Mouse (Mus musculus): Measurements from ENCODE around the gene Ipo11.
A peak's percentile ranks its signal among the peaks of the same experiment; 100 is the strongest.
"Not testable (repeated sequence)": the region's sequence is repeated elsewhere in the genome, so short reads cannot be mapped to it uniquely, and the experiment has no call there.

Gene Ipo11

DNA sequence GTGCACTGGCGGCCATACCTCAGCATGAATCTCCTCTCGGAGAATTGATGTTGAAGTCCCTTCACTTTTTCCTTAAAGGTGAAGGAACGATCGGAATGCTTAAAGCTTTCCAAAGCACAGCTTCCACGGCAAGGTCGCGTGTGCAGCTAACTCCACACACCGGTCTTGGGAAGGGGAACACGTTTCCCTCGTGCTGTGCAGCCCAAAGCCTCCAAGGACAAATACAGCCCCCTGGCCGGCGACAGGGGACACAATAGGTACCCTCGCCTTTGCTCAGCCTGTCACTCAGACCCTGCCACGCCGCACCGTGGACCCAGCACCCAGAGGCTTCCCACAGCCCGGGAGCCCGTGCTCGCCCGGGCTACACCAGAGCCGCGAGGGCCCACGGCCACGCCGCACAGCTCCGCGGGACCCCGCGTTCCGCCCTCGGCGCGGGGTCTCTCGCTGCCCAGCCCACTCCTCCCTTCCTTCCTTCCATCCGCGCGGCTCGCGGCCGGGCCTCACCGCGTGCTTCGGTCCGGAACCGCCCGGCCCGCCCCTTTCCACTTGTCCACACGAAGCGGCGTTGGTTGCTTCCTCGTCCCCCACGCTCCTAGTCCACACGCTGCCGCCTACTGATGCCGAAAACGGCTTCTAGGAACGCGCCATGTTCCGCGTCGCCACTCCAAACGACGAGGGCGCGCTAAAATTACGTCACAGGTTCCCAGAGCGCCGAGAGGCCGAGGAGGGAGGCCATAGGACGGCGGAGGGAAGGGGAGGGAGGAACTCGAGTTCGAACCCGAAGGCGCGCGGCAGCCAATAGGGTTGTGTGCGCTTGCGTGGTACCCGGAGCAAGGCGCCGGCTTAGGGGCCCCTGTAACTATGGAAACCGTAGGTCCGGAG lies at the start of gene Ipo11:
Ipo11 (minus strand) TSS at position 703 of the 882 bp plus-strand sequence.
- DNase-seq (ENCODE audit: low spot score), result peak; percentile 84

DNA sequence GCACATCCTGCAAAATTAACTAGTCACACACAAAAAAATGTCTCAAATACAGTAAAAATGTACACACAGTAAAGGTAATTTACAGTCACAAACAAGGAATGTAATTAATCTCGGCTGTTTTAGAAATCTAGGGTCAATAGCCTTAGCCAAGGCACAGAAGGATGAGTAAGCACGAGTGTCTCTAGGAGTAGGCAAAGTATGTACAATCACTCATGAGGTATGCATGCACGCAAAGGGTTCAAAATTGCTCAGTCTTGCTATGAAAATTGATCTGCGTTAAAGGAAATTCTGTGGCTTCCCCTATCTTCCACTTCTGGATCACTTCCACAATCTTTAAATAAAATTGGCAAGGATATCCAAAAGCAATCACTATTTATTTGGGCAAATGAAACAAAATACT lies 24.7 kb upstream of the Ipo11 start:
- no peak for DNase-seq (ENCODE audit: low spot score)

DNA sequence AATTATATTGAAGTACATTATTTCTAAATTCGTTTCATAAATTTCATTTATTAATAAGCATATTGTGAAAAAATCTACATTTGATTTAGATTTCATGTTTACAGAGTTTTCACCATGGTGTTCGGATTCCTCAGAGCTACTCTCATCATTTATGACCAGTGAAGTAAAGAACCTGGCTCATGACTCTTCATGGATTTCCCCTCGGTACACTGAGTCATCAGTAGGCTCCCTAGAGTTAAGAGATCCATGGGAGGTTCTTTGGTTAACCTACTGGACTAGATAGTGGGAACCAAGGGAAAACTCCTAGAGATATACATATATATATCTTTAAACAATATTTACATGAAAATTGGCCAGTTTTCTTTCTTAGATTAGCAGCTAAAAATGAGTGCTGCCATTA lies 23.8 kb upstream of the Ipo11 start:
- DNase-seq (ENCODE audit: low spot score), result no peak

DNA sequence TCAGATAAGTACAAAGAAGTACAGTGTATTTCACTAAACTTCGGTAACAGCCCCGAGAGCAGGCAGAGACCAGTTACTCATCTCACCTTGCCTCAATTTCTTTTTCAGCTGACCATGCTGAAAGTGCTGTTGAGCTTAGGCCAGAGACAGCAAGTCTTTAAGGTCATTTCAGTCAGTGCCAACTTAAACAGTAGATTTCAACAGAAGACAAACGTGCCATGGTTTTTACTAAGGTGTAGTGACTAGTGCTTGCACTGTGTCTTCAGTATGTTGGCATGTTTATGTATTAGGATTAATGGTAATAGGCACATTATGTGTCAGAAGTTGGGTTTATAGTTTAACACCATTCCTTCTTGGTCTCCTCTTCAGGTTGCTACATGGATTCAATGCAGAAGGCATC lies 21.5 kb upstream of the Ipo11 start:
- no peak for DNase-seq (ENCODE audit: low spot score)

DNA sequence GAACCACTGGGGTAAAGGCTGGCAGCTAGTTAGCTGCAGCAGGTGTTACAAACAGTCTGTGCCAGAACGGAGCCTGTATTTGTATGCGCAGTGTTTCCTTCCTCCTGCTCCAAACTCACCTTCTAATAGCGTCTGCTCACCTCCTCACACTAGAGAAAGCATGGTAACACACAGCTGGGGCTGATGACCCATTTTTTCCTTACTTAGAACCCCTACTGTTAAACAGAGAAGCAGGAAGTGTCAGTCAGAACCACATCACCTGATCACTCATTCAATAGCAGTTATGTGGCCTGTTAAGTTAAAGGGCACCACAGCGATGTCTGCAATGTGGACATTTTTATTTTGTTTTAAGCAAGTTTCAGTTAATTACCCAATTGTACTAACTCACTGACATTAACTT lies 20.8 kb upstream of the Ipo11 start:
- no peak for DNase-seq (ENCODE audit: low spot score)

DNA sequence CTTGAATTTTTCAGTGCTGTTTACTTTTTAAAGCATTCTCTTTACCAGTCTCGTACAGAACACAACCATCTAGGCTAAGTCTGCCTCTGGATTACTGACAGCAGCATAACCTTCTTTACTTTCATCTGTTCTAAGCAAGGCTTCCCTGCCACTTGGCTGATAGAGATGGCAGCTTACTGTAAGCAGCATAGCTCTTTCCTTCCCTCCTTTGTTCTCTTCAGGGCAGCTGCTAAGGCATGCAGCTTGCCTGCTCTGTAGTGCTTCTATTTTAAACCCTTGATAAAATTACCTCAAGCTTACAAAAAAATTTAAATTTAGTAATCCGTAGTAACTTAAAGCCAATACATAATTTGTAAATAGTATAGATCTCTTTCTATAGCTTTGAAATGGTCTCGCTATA lies 18.1 kb upstream of the Ipo11 start:
- DNase-seq (ENCODE audit: low spot score), result no peak

DNA sequence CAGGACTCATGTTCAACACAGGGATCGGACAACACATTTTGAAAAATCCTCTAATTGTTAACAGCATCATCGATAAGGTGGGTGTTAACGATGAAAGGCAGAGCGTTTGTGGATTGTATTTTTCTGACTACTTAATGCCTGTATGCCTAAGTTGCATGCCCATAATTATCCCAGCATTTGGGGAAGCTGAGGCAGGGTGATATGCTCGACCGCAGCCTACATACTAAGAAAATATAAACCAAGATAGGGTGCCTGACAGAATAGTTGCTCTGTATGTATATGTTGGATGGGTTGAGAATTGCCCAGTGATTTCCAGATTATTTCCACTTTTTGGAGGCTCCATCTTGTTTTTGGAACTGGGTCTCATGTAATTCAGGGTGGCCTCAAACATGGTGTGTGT lies 10.8 kb upstream of the Ipo11 start:
- DNase-seq (ENCODE audit: low spot score), result no peak

DNA sequence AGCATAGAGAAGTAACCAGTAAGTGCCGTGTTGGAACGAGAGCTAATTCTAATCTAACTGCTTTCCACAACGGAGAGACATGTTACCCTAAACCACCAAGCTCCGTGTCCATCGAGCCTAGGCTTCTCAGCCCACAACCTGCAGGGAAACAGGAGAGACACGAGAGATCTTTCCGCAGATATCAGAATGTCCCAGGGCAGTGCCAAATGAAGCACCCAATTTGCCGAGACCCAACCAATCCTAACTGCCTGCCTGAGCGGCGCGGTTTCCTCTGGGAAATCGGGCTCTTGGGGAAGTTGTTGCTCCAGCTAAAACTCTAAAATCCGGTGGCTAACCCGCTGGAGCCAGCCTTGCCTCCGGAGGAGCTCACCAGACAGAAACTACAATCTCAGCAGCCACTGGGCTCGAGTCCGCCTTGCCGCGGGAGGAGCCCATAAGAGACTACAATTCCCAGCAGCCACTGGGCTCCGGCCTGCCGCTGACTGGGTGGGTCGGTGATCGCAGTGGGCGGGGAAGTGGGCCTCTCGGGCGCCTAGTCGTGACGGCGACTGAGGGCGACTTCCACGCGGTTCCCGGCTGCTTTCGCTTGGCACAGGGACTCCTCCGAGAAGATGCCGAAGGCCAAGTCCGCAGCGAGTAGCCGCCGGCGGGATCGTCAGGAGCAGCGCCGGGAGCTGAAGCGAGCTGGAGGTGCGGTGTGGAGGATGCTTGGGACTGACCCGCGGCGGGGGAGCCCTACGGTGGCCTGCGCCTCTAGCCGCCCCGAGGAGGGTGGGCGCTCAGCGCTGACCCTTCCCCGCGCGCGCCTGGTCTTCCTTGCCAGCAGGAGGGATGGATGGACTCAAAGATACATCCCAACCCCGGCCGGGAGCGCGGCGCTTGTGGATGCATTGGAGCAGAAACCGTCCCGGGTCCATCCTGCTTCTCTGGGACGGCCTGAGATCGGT lies 10.1 kb upstream of the Ipo11 start, which contains the start of gene Dimt1:
Dimt1 (plus strand) TSS at position 534 of the 947 bp plus-strand sequence.
- DNase-seq (ENCODE audit: low spot score), result peak; percentile 81

DNA sequence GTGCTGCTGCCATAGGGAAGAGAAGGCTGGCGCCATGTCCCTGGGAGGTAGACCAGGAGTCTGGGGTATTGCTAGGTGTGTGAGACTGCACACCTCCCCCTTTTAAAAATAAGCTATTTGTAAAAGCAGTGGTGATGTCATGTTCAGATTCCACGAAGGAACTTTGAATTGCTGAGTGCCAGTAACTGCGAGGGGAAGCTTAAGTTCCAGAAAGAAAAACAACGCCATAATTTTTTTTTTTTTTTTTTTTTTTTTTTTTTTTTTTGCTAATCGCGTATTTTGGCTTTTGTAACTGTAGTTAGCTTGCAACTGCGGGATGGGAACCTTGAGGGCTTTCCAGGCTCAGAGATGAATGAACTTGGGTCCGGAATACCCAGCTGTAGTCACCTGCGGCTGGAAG lies 8.8 kb upstream of the Ipo11 start:
- DNase-seq (ENCODE audit: low spot score), result no peak

DNA sequence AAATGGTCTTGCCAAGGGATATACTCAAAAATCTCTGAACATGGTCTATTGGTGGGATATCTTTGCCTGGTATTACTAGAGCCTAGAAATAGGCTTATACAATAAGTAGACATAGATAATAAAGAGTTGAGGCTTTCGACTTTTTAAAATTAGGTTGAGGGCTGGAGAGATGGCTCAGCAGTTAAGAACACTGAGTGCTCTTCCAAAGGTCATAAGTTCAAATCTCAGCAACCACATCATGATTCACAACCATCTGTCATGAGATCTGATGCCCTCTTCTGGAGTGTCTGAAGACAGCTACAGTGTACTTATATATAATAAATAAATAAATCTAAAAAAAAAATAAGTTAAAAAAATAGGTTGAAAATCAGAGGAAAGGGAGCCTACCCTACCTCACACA lies 6.0 kb upstream of the Ipo11 start:
- DNase-seq (ENCODE audit: low spot score), result no peak

DNA sequence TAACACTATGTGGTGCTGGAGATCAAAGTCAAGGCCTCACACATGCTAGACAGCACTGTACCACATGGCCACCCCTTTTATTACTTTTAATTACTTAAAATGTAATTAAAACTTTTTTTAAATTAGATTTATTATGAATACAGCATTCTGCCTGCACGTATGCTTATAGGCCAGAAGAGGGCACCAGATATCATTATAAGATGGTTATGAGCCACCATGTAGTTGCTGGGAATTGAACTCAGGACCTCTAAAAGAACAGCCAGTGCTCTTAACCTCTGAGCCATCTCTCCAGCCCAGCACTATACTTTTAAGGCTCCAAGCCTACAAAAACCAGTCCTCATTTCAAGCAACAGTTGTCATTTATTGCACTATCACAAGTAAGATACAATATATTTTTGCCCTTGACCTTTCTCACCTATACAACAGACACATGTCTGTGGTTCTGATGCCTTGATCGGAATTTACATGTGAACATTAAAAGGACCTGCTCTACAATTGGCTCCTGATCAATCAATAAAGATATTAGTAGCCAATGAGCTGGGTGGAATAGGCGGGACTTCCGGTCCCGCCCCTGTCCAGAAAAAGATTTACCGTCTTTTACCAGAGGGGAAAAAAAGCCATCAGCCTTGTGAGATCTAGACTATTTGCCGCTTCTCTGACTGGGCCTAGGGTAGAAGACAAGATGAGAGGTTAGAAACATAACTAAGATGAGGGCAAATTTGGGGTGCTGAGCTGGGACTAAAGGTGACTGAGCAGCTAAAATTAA lies 4.6 kb upstream of the Ipo11 start:
- DNase-seq (ENCODE audit: low spot score), result no peak

DNA sequence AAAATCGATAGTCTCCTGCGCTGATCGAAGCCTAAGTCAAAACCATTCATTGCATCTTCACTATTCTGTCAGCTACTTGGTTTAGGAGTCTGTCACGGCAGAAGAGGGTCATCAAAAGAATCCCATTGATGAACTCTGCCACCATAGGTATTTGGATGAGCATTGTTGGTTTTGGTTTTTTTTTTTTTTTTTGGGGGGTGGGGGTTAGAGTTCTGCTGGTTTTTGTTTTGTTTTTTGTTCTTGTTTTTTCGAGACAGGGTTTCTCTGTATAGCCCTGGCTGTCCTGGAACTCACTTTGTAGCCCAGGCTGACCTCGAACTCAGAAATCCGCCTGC lies 347 bp upstream of the Ipo11 start:
- DNase-seq (ENCODE audit: low spot score), result no peak

DNA sequence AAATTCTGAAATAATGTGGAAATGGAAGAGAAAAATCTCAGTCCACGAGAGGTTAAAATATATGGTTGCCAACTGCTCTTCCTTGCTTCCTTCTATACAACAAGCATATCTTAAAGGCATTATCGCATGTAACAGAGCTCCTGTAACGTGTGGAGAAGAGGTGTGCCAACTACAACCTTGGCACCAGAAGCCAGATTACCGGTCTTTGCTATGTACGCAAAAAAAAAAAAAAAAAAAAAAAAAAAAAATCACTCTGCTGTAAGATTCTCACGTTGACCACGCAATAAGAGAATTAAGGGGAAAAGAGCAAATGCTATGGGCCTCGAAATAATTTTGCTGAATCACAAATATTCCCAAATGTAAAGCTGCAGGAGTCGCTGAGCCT lies 895 bp downstream of the Ipo11 start:
- DNase-seq (ENCODE audit: low spot score), result no peak

DNA sequence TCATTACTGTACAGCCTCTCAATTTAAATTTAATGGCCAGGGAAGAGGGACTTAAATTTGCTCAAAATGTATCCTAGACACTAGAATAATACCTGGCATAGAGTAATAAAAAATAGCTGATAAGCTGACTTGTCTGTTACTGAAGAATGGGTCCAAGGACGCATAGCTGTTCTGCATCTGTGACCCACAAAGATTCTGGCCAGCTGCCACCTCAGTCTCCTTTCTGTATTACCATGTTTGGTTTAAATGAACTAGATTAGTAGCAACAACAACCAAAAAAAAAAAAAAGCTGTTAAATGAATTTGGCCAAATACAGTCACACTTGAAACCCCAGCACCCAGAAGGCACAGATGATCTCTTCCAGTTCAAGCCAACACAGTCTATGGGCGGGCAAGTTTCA lies 7.6 kb downstream of the Ipo11 start:
- DNase-seq (ENCODE audit: low spot score), result no peak

DNA sequence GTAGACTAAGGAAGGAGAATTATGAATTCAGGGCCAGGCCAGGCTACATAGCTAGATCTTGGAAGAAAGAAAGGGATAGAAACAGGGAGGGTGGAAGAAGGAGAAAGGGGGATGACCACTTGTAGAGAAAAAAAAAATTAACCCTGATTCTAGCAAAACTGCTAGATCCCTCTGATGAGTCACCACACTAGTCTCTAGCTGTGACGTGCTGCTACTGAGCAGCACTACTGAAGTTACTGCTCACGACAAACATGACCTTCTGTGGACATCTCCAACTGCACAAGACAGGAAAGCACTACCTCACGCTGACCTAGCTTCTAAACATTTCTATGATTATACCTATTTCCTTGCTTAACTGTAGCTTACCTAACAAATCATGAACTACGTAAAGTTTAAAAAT lies 8.5 kb downstream of the Ipo11 start:
- no peak for DNase-seq (ENCODE audit: low spot score)

DNA sequence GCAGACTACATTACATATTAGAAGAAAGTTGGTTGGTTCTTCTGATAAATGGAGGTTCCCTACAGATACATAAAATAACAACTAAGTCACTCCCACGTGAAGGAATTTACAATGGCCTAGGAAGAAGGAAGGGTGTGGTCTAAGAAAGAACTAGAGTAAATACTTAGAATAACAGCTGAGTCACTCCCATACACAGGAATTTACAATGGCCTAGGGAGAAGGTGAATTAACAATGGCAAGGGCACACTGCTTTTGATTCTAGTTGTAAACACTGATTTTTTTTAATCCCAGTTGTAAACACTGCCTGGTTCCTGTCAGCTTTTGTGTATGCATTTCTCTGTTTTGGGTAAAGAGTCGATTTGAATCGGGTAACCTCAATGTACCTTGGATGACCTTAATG lies 10.8 kb downstream of the Ipo11 start:
- DNase-seq (ENCODE audit: low spot score), result not testable (repeated sequence)

DNA sequence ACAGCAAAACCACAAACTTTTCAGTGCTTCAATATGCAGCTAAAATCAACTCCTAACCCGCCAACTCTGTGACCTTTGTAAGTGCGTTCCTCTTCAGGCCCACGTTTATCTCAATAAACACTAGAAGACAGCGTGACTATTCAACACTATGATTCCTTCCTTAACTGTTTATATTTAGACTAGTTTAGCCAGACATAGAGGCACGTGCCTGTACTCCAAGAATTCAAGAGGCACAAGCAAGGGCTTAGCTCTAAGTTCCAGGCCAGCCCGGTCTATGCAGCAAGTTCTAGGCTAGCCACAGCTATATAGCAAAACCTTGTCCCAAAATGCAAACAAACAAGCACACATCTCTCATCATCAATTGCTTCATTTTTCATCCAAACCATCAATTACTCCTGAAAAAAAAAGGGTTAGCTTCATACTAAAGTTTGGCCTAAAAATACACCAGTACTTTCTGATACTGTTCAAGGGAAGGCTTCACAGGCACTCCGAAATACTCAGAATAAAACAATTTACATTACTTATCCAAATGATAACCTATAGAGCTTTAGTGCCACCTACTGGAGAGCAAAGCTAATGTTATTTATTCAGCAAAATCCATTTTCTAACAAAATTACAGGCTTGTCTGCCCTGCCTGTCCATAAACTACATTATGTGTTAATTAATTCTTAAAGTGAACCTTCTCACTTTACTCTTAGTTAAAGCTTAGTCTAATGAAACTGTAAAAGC lies 18.3 kb downstream of the Ipo11 start:
- DNase-seq (ENCODE audit: low spot score), result no peak

DNA sequence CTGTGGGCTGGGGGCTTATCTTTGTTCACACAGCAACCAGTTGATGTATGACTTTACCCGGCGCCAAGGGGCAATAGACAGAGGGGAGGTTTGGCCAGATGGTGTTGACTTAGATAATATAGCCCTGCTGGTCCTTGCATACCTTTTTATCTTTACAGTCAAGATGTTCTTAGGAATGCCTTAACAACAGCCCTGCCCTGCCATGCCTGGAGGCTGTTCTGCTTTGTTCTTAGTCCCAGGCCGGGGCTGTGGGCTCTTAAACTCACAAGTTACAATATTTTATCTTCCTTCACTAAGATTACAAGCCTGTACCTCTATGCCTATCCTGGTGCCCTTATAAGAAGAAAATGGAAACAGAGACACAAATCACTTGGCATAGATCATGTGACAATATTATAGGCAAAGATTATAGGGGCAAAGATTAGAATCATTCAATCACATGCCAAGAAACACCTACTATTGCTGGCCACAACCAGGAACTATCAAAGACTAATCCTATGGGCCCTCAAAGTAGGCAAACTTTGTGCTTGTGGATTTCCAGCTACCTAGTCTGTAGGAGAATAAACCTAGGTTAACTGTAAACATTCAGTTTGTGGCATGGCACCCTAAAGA lies 23.5 kb downstream of the Ipo11 start:
- no peak for DNase-seq (ENCODE audit: low spot score)

DNA sequence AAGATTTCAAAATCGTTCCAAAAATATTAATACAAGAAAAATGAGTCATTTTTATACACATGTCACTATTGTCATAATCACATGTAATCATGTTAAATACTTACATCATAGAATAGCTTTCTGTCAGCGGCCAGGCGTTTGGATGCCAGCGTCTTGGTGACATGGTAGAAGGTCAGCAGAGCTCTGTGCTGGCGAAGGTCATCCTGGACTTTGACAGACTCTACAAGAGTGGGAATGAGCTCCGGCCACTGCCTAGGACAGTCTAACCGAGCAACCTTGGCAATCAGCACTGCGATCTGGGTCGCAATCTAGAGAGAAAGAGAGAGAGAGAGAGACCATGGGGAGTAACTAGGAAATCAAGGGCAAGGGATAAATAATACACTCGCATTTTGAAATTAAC lies 26.7 kb downstream of the Ipo11 start:
- DNase-seq (ENCODE audit: low spot score), result no peak

DNA sequence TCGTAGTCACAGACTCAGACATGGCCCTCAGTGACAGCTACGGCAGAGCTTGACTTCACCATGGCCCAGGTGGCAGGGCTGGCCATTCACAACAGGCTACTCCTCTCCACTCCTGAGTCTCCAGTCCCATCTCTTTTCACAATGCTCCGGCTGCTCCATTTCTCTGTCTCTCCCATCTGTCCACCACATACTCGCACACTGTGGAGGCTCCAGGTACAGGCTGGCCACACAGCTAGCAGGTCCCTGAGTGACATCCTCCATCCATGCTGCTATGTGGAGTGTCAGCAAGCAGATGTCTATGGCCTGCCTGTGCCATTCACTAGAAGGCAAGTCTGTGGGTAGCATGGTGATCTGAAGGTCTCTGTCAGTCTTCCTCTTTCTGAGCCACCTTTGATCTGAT lies 29.5 kb downstream of the Ipo11 start:
- no peak for DNase-seq (ENCODE audit: low spot score)

DNA sequence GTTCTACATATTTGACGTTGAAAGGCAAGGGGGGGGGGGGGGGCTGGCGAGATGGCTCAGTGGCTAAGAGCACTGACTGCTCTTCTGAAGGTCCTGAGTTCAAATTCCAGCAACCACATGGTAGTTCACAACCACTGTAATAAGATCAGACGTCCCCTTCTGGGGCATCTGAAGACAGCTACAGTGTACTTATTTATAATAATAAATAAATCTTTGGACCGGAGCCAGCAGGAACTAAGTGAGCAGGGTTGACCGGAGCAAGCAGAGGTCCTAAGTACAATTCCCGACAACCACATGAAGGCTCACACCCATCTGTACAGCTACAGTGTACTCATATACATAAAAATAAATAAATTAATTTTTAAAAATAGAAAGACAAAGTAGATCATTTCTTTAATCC lies 31.6 kb downstream of the Ipo11 start:
- DNase-seq (ENCODE audit: low spot score), result not testable (repeated sequence)

Data from ovary, postnatal 14 days (tissue).